Mouse (Mus musculus) thymus, adult 2 months (tissue): ENCODE results near the gene Rfesd.

Experiments used
- CTCF ChIP-seq: fragments of 200-500 bp; IDR thresholded peaks from 2 replicates; pipeline ENCODE4 v1.5.1; 2012; ENCODE audit warnings: mild to moderate bottlenecking, control low read depth, low read length, moderate library complexity, borderline replicate concordance; ENCODE audit not compliant: control insufficient read depth, poor library complexity, insufficient read depth; ENCODE audit errors: extremely low read depth
- POLR2A ChIP-seq: fragments of 200-500 bp; IDR thresholded peaks from 2 replicates; pipeline ENCODE4 v1.6.1; 2012; ENCODE audit warnings: mild to moderate bottlenecking, low read length, control low read depth, moderate library complexity; ENCODE audit not compliant: control insufficient read depth, poor library complexity, insufficient read depth; ENCODE audit errors: extremely low read depth

DNA sequence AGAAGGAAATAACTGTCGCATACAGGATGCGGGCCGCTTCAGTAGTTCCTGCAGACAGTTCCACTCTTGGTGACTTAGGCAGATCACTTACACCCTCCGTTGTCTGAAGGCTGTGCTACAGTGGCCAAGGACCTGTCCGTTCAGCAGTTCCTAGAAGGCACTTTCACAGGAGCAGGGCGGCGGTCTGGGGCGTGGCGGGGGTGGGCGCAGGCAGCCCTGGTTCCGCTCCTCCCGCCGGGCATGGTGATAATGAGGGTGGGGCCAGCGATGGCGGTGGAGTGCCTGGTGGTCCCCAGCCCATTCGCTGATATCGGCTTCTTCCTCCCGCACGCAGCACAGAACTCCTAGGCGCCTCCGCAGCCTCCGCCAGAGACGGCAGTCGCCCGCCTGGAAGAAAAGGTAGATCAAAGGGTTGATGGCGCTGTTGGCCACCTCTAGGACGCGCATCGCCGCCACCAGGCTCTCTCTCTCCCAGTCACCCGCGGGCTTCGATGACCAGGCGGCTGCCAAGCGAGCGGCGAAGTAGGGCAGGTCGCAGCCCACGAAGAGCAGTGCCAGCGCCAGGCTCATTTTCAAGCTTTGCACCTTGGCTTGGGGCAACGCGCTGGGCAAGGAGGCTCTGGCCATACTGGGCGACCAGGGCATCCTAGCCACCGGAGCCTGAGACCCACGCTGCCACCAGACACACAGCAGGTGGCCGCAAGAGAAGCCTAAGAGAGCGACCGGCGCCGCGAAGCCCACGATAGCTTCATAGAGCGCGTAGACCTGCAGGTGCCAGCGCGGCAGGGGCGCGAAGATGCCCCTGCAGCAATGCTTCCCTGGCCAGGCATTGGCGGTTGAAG lies 37.1 kb upstream of the Rfesd start:
- TF ChIP-seq CTCF, result no peak
- TF ChIP-seq POLR2A, result no peak
